Mouse (Mus musculus): ENCODE data around the gene Hist1h2br.
"Not testable (repeated sequence)": the region's sequence is repeated elsewhere in the genome, so short reads cannot be mapped to it uniquely, and the experiment has no call there.

Hist1h2br gene

GRCm38 (mm10) chr13:21847883-21848282, 14.3 kb downstream of the Hist1h2br start:
- no peak for DNase-seq

GRCm38 (mm10) chr13:21850696-21851095, 17.2 kb downstream of the Hist1h2br start:
- not testable (repeated sequence) for DNase-seq

GRCm38 (mm10) chr13:21852215-21852945, 18.8 kb downstream of the Hist1h2br start:
- DNase-seq, result no peak

- DNase-seq, result peak; percentile 64 to 70
These were observed 21.6 kb downstream of the Hist1h2br start for GRCm38 (mm10) chr13:21855146-21855545.

GRCm38 (mm10) chr13:21855698-21856162, 22.2 kb downstream of the Hist1h2br start:
- no peak for DNase-seq

- DNase-seq, result no peak
These were observed 28.1 kb downstream of the Hist1h2br start for GRCm38 (mm10) chr13:21861608-21862007.

GRCm38 (mm10) chr13:21865503-21865902, 32.0 kb downstream of the Hist1h2br start:
- DNase-seq, result not testable (repeated sequence)

- DNase-seq, result no peak
These were observed 47.2 kb downstream of the Hist1h2br start for GRCm38 (mm10) chr13:21880735-21881134.

- DNase-seq, result no peak
These were observed 48.5 kb downstream of the Hist1h2br start for GRCm38 (mm10) chr13:21881878-21882669.

- no peak for DNase-seq
These were observed 49.3 kb downstream of the Hist1h2br start for GRCm38 (mm10) chr13:21882760-21883405.

GRCm38 (mm10) chr13:21883407-21883806, 49.9 kb downstream of the Hist1h2br start:
- DNase-seq, result no peak

- DNase-seq, result no peak
These were observed 51.0 kb downstream of the Hist1h2br start for GRCm38 (mm10) chr13:21884586-21884985.

Measured in spleen, adult 18-20 months (tissue).